Mouse (Mus musculus) bone marrow macrophage, adult 2 months (primary cell): ENCODE measurements at regions not wholly inside any gene's neighbourhood (a gene's known extent, or its start where the extent isn't known, plus 50 kb on each side); places are given as distances from the start of the nearest gene placed in this dataset.

Source experiments
- CTCF ChIP-seq: IDR thresholded peaks from 2 replicates; pipeline ENCODE4 v1.5.1; 2012; ENCODE audit warnings: low read depth, mild to moderate bottlenecking, low read length, moderate library complexity
- POLR2A ChIP-seq: IDR thresholded peaks from 2 replicates; pipeline ENCODE4 v1.6.1; 2012; ENCODE audit warnings: mild to moderate bottlenecking, low read depth, low read length, borderline replicate concordance

DNA sequence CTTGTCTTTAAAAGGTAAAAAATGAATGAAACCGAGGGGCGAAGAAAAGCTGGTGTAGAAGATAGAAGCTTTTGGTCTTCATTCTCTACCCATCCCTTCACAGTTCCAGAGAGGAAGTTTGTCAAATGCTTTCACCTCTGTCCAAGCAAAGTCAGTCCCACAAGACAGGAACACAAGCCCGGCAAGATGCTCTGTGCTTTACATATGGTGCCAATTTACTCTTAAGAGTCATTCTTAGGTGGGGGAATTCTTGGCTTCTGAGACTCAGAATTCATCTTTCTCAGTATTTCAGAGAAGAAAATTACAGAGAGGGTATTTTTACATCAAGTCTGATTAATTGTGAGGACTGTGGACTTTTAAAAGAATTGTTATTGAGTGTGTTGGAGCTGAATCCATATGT lies 511.4 kb downstream of the Adra2a start:
- TF ChIP-seq POLR2A (no peak), CTCF (no peak)
